Mouse (Mus musculus): ENCODE results near the gene Tedc1. TPM values are rescaled to one million over a fixed set of nuclear protein-coding genes. Genes with fewer than 3 reads are reported as not detected.

Tedc1 gene
- polyA plus RNA-seq, 1 experiment from 2014 or later: 0.63 TPM

- peak overlapping the region; percentile 80 for H3K27ac ChIP-seq
- 6% methylated on average over 32 of the region's 32 CpGs for WGBS (ENCODE audit: missing documents)
- H3K79me2 ChIP-seq (ENCODE audit: inconsistent target): peaks cover 15% of the 10 kb centered on the region
- no peaks in the 10 kb centered on the region for H3K36me3 ChIP-seq (ENCODE audit: inconsistent target)
- peak overlapping the region; percentile 51 for H3K4me3 ChIP-seq (ENCODE audit: inconsistent target)
These were observed 997 bp upstream of the Tedc1 start for GRCm38 (mm10) chr12:113155076-113155771.

GRCm38 (mm10) chr12:113156540-113156929, 314 bp downstream of the Tedc1 start:
- WGBS (ENCODE audit: missing documents): 2% methylated on average over 23 of the region's 23 CpGs
- Histone ChIP-seq H3K27ac (peak overlapping the region; percentile 35; the same call in 1 of the 2 replicates), H3K36me3 (ENCODE audit: inconsistent target) (no peaks in the 10 kb centered on the region), H3K4me3 (ENCODE audit: inconsistent target) (peak overlapping the region; percentile 76), H3K79me2 (ENCODE audit: inconsistent target) (peaks cover 15% of the 10 kb centered on the region)

GRCm38 (mm10) chr12:113157002-113157401, 781 bp downstream of the Tedc1 start:
- Histone ChIP-seq H3K4me3 (ENCODE audit: inconsistent target) (peak overlapping the region; percentile 76), H3K27ac (no peak overlapping the region), H3K36me3 (ENCODE audit: inconsistent target) (no peaks in the 10 kb centered on the region), H3K79me2 (ENCODE audit: inconsistent target) (peaks cover 14% of the 10 kb centered on the region)
- 66% methylated on average over 8 of the region's 8 CpGs for WGBS (ENCODE audit: missing documents)

- no peak overlapping the region for H3K4me3 ChIP-seq (ENCODE audit: inconsistent target)
- WGBS (ENCODE audit: missing documents): 96% methylated on average over 8 of the region's 8 CpGs
- H3K36me3 ChIP-seq (ENCODE audit: inconsistent target): no peaks in the 10 kb centered on the region
- H3K27ac ChIP-seq: no peak overlapping the region
- H3K79me2 ChIP-seq (ENCODE audit: inconsistent target): peaks cover 9% of the 10 kb centered on the region
These were observed 1.3 kb downstream of the Tedc1 start for GRCm38 (mm10) chr12:113157521-113157920.

- Histone ChIP-seq H3K79me2 (ENCODE audit: inconsistent target) (peaks cover 4% of the 10 kb centered on the region), H3K4me3 (ENCODE audit: inconsistent target) (no peak overlapping the region), H3K36me3 (ENCODE audit: inconsistent target) (no peaks in the 10 kb centered on the region), H3K27ac (no peak overlapping the region)
- 92% methylated on average over 8 of the region's 8 CpGs for WGBS (ENCODE audit: missing documents)
These were observed 1.8 kb downstream of the Tedc1 start for GRCm38 (mm10) chr12:113157971-113158370.

- WGBS (ENCODE audit: missing documents): 67% methylated on average over 11 of the region's 11 CpGs
- Histone ChIP-seq H3K27ac (no peak overlapping the region), H3K36me3 (ENCODE audit: inconsistent target) (no peaks in the 10 kb centered on the region), H3K4me3 (ENCODE audit: inconsistent target) (no peak overlapping the region), H3K79me2 (ENCODE audit: inconsistent target) (no peaks in the 10 kb centered on the region)
These were observed 7.4 kb downstream of the Tedc1 start for GRCm38 (mm10) chr12:113163561-113164006.

- H3K27ac ChIP-seq: no peak overlapping the region
- H3K4me3 ChIP-seq (ENCODE audit: inconsistent target): no peak overlapping the region
- H3K79me2 ChIP-seq (ENCODE audit: inconsistent target): no peaks in the 10 kb centered on the region
- 5% methylated on average over 9 of the region's 9 CpGs for WGBS (ENCODE audit: missing documents)
- H3K36me3 ChIP-seq (ENCODE audit: inconsistent target): no peaks in the 10 kb centered on the region
These were observed 11.9 kb downstream of the Tedc1 start for GRCm38 (mm10) chr12:113168031-113168536.

GRCm38 (mm10) chr12:113176960-113177725, 20.9 kb downstream of the Tedc1 start:
- Histone ChIP-seq H3K79me2 (ENCODE audit: inconsistent target) (no peaks in the 10 kb centered on the region), H3K4me3 (ENCODE audit: inconsistent target) (no peak overlapping the region), H3K27ac (no peak overlapping the region), H3K36me3 (ENCODE audit: inconsistent target) (no peaks in the 10 kb centered on the region)
- 95% methylated on average over 17 of the region's 18 CpGs for WGBS (ENCODE audit: missing documents)

GRCm38 (mm10) chr12:113181020-113181419, 24.8 kb downstream of the Tedc1 start:
- H3K36me3 ChIP-seq (ENCODE audit: inconsistent target): no peaks in the 10 kb centered on the region
- H3K27ac ChIP-seq: no peak overlapping the region
- 96% methylated on average over 3 of the region's 4 CpGs for WGBS (ENCODE audit: missing documents)
- H3K79me2 ChIP-seq (ENCODE audit: inconsistent target): no peaks in the 10 kb centered on the region
- H3K4me3 ChIP-seq (ENCODE audit: inconsistent target): no peak overlapping the region

GRCm38 (mm10) chr12:113184945-113185344, 28.7 kb downstream of the Tedc1 start:
- WGBS (ENCODE audit: missing documents): 68% methylated on average over 5 of the region's 5 CpGs
- no peak overlapping the region for H3K4me3 ChIP-seq (ENCODE audit: inconsistent target)

GRCm38 (mm10) chr12:113185442-113186291, 29.4 kb downstream of the Tedc1 start, which contains the start of gene Tmem121:
Tmem121 (plus strand) TSS chr12:113185930.
- Histone ChIP-seq H3K79me2 (ENCODE audit: inconsistent target) (no peaks in the 10 kb centered on the region), H3K4me3 (ENCODE audit: inconsistent target) (no peak within 1 kb of the TSS), H3K27ac (no peak within 1 kb of the TSS), H3K36me3 (ENCODE audit: inconsistent target) (no peaks in the 10 kb centered on the region)
- WGBS (ENCODE audit: missing documents): 11% methylated on average over 63 of the region's 63 CpGs

More at GRCm38 (mm10) chr12:113184945-113185344, 28.7 kb downstream of the Tedc1 start:
- H3K27ac ChIP-seq: no peak overlapping the region
- no peaks in the 10 kb centered on the region for H3K36me3 ChIP-seq (ENCODE audit: inconsistent target)
- no peaks in the 10 kb centered on the region for H3K79me2 ChIP-seq (ENCODE audit: inconsistent target)

GRCm38 (mm10) chr12:113186326-113187010, 30.2 kb downstream of the Tedc1 start:
- no peak overlapping the region for H3K4me3 ChIP-seq (ENCODE audit: inconsistent target)
- no peaks in the 10 kb centered on the region for H3K79me2 ChIP-seq (ENCODE audit: inconsistent target)
- WGBS (ENCODE audit: missing documents): 81% methylated on average over 12 of the region's 12 CpGs

GRCm38 (mm10) chr12:113187011-113187375, 30.8 kb downstream of the Tedc1 start:
- H3K4me3 ChIP-seq (ENCODE audit: inconsistent target): no peak overlapping the region
- no peak overlapping the region for H3K27ac ChIP-seq
- H3K36me3 ChIP-seq (ENCODE audit: inconsistent target): no peaks in the 10 kb centered on the region
- WGBS (ENCODE audit: missing documents): 52% methylated on average over 4 of the region's 4 CpGs
- H3K79me2 ChIP-seq (ENCODE audit: inconsistent target): no peaks in the 10 kb centered on the region

More at GRCm38 (mm10) chr12:113186326-113187010, 30.2 kb downstream of the Tedc1 start:
- no peak overlapping the region for H3K27ac ChIP-seq
- no peaks in the 10 kb centered on the region for H3K36me3 ChIP-seq (ENCODE audit: inconsistent target)

Data from macrophage (primary cell).